Mouse (Mus musculus): ENCODE data around the gene Desi2.
"Not testable (repeated sequence)": the region's sequence is repeated elsewhere in the genome, so short reads cannot be mapped to it uniquely, and the experiment has no call there.

Desi2 gene

DNA sequence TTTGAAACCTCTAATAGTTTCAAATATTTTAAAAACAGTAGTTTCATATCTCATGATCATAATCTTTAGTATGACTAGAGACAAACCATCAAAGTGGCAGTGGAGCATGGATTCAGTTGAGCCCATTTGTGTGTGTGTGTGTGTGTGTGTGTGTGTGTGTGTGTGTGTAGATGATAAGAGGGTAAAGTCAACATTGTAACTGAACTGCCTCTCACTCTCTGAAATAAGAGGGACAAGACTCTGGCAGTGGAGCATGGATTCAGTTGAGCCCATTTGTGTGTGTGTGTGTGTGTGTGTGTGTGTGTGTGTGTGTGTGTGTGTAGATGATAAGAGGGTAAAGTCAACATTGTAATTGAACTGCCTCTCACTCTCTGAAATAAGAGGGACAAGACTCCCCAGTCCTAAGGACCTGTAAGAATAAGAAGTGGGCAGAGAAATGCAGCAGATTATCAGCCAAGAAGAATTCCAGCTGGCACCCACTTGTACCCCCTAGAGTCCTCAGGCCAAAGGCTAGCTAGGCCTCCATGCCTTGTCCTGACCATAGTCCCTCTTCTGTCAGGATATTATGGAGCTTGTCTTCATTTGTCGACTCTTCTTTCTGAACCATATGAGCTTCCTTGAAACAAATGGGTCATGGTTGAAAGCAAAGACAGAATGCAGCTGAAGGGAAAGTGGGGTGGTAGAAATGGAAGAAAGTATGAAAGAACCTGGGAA, 61.0 kb downstream of the Desi2 start:
- Histone ChIP-seq H3K9me3 (ENCODE audit: low read length) (no peaks in the 10 kb centered on the region), H3K36me3 (ENCODE audit: insufficient read depth, low read length) (peaks cover 8% of the 10 kb centered on the region; the same call in 1 of the 2 replicates), H3K4me3 (replicated peaks; ENCODE audit: low read length) (no peak overlapping the region), H3K27me3 (ENCODE audit: insufficient read depth, low read length) (no peaks in the 10 kb centered on the region), H3K4me1 (replicated peaks; ENCODE audit: low read depth, low read length) (no peaks in the 10 kb centered on the region)
- TF ChIP-seq NANOG (IDR thresholded peaks at IDR 0.05; ENCODE audit: borderline replicate concordance, low read length): no peak
- no peak for TF ChIP-seq POU5F1 (IDR thresholded peaks at IDR 0.05; ENCODE audit: borderline replicate concordance, low read length)

DNA sequence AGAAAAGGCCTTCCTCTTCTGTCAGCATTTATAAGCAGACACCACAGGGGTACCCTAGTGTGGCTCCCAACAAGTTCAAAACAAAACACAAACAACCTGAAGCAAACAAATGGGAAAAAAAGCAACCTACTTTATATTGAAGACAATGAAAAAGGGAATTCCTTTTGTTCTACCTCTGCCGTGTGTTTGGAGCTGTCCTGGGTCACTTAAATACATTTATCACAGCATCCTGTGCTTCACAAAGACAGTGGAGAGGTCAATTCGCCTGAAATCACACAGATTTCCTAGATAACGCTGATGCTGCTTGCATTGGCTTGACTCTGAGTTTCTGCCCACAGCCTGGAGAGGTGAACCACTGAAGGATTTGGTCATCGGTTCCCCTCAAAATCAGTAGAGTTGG, 67.4 kb downstream of the Desi2 start:
- Histone ChIP-seq H3K27me3 (ENCODE audit: insufficient read depth, low read length) (no peaks in the 10 kb centered on the region), H3K9me3 (ENCODE audit: low read length) (peaks cover 16% of the 10 kb centered on the region)

DNA sequence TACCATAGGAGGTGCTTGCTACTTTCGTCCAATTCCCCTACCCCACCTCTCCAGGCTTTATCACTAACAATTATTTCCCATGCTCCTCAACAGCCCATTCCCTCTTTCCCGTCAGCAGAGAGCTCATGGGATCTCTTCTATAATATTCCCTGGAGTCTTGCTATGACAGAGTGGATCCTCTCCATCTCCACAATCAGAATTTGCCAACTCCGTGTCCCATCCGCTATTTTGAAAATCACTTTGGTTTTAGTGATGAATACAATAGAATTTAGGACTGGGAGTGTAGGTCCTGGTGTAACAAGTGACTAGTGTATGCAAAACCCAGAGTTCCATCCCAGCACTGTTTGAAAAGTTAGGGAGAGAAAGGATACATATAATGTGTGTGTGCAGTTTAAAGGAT, 69.1 kb downstream of the Desi2 start:
- H3K4me1 ChIP-seq (replicated peaks; ENCODE audit: low read depth, low read length): no peaks in the 10 kb centered on the region
- no peak for TF ChIP-seq POU5F1 (IDR thresholded peaks at IDR 0.05; ENCODE audit: borderline replicate concordance, low read length)
- no peak for TF ChIP-seq NANOG (IDR thresholded peaks at IDR 0.05; ENCODE audit: borderline replicate concordance, low read length)
- TF ChIP-seq CTCF (conservative IDR thresholded peaks at IDR 0.05; ENCODE audit: low read length): no peak
- H3K4me3 ChIP-seq (replicated peaks; ENCODE audit: low read length): no peak overlapping the region
- H3K9me3 ChIP-seq (ENCODE audit: low read length): peaks cover 34% of the 10 kb centered on the region
- H3K27me3 ChIP-seq (ENCODE audit: insufficient read depth, low read length): no peaks in the 10 kb centered on the region
- H3K36me3 ChIP-seq (ENCODE audit: insufficient read depth, low read length): no peaks in the 10 kb centered on the region

More for the DNA sequence above, 67.4 kb downstream of the Desi2 start:
- no peak overlapping the region for H3K4me3 ChIP-seq (replicated peaks; ENCODE audit: low read length)
- no peak for TF ChIP-seq POU5F1 (IDR thresholded peaks at IDR 0.05; ENCODE audit: borderline replicate concordance, low read length)
- no peak for TF ChIP-seq CTCF (conservative IDR thresholded peaks at IDR 0.05; ENCODE audit: low read length)
- TF ChIP-seq NANOG (IDR thresholded peaks at IDR 0.05; ENCODE audit: borderline replicate concordance, low read length): no peak
- peaks cover 7% of the 10 kb centered on the region; the same call in 1 of the 2 replicates for H3K36me3 ChIP-seq (ENCODE audit: insufficient read depth, low read length)
- no peaks in the 10 kb centered on the region for H3K4me1 ChIP-seq (replicated peaks; ENCODE audit: low read depth, low read length)

DNA sequence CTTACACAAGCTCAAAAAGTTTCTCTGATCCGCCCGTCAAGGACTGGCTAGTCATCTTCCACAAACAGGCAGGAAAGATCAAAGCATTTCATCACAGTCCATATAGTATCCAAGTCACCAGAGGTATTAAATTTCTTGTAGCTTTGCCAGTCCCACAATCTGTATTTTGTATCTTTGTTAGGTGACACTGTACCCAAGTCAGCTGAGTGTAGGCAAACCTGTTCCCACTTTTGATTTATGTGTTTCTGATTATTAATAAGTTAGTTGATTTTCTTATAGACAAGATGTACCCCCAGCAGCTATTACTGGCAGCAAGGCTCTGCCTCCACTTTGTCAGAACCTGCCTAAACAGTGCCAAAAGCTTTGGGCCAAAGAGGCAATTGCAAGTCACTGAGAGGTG, 71.6 kb downstream of the Desi2 start:
- no peak for TF ChIP-seq CTCF (conservative IDR thresholded peaks at IDR 0.05; ENCODE audit: low read length)
- no peak for TF ChIP-seq POU5F1 (IDR thresholded peaks at IDR 0.05; ENCODE audit: borderline replicate concordance, low read length)
- TF ChIP-seq NANOG (IDR thresholded peaks at IDR 0.05; ENCODE audit: borderline replicate concordance, low read length): no peak
- H3K4me3 ChIP-seq (replicated peaks; ENCODE audit: low read length): no peak overlapping the region
- no peaks in the 10 kb centered on the region for H3K36me3 ChIP-seq (ENCODE audit: insufficient read depth, low read length)
- H3K4me1 ChIP-seq (replicated peaks; ENCODE audit: low read depth, low read length): no peaks in the 10 kb centered on the region
- H3K9me3 ChIP-seq (ENCODE audit: low read length): peaks cover 53% of the 10 kb centered on the region
- no peaks in the 10 kb centered on the region for H3K27me3 ChIP-seq (ENCODE audit: insufficient read depth, low read length)

DNA sequence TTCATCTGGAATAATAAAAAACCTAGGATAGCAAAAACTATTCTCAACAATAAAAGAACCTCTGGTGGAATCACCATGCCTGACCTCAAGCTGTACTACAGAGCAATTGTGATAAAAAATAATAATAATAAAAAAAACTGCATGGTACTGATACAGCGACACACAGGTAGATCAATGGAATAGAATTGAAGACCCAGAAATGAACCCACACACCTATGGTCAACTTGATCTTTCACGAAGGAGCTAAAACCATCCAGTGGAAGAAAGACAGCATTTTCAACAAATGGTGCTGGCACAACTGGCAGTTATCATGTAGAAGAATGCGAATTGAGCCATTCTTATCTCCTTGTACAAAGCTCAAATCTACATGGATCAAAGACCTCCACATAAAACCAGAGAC, 78.2 kb downstream of the Desi2 start:
- not testable (repeated sequence) for H3K4me3 ChIP-seq (replicated peaks; ENCODE audit: low read length); H3K4me1 ChIP-seq (replicated peaks; ENCODE audit: low read depth, low read length)
- peaks cover 29% of the 10 kb centered on the region for H3K9me3 ChIP-seq (ENCODE audit: low read length)

DNA sequence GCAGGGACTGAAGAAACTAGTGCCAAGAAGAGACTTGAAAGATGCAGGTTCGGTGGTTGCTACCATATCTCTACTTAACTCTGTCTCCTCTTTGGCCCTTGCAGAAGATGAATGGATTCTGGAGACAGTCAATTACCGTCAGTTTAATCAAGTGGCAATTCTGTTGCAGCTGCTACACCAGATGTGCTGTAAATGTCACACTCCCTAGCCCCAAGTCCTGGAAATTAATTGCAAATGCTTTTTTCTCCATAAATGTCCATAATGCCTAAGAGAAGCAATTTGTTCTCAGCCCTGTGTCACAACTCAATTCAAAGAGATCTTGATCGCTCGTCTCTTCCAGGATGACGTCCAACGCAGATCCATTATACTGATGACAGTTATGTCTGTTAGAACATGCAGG, 83.4 kb downstream of the Desi2 start:
- H3K36me3 ChIP-seq (ENCODE audit: insufficient read depth, low read length): no peaks in the 10 kb centered on the region
- H3K4me3 ChIP-seq (replicated peaks; ENCODE audit: low read length): no peak overlapping the region
- peaks cover 9% of the 10 kb centered on the region for H3K27me3 ChIP-seq (ENCODE audit: insufficient read depth, low read length)
- peaks cover 2% of the 10 kb centered on the region for H3K4me1 ChIP-seq (replicated peaks; ENCODE audit: low read depth, low read length)
- peaks cover 23% of the 10 kb centered on the region for H3K9me3 ChIP-seq (ENCODE audit: low read length)
- TF ChIP-seq POU5F1 (IDR thresholded peaks at IDR 0.05; ENCODE audit: borderline replicate concordance, low read length): no peak
- no peak for TF ChIP-seq NANOG (IDR thresholded peaks at IDR 0.05; ENCODE audit: borderline replicate concordance, low read length)
- no peak for TF ChIP-seq CTCF (conservative IDR thresholded peaks at IDR 0.05; ENCODE audit: low read length)

More for the DNA sequence above, 78.2 kb downstream of the Desi2 start:
- not testable (repeated sequence) for H3K27me3 ChIP-seq (ENCODE audit: insufficient read depth, low read length); H3K36me3 ChIP-seq (ENCODE audit: insufficient read depth, low read length)

DNA sequence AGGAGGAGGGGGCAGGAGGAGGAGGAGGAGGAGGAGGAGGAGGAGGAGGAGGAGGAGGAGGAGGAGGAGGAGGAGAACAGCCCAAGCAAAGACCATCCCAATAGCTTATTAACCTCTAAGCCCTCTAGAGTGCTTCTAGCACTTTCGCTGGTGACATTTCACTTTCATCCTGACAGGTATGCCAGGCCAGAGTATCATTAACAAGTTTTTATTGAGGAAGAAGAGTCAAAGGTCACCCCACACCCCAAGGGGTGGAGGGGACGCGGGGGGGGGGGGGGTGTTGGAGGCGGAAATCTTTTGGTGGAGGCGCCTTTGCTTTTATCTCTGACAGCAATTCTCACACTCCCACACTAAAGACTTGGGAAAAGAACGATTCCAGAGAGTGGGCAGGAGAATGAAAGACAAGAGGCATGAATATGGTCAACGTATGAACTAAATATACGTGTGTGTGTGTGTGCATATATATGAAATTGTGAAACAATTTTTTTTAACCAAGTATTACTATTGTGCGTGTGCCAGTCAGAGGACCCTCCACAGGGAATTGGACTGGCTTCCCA, 88.0 kb downstream of the Desi2 start:
- peaks cover 24% of the 10 kb centered on the region for H3K27me3 ChIP-seq (ENCODE audit: insufficient read depth, low read length)
- peaks cover 23% of the 10 kb centered on the region for H3K4me1 ChIP-seq (replicated peaks; ENCODE audit: low read depth, low read length)
- H3K36me3 ChIP-seq (ENCODE audit: insufficient read depth, low read length): no peaks in the 10 kb centered on the region
- no peak for TF ChIP-seq POU5F1 (IDR thresholded peaks at IDR 0.05; ENCODE audit: borderline replicate concordance, low read length)
- TF ChIP-seq CTCF (conservative IDR thresholded peaks at IDR 0.05; ENCODE audit: low read length): no peak
- no peak for TF ChIP-seq NANOG (IDR thresholded peaks at IDR 0.05; ENCODE audit: borderline replicate concordance, low read length)
- peaks cover 23% of the 10 kb centered on the region for H3K9me3 ChIP-seq (ENCODE audit: low read length)
- H3K4me3 ChIP-seq (replicated peaks; ENCODE audit: low read length): peak overlapping the region; percentile 79

DNA sequence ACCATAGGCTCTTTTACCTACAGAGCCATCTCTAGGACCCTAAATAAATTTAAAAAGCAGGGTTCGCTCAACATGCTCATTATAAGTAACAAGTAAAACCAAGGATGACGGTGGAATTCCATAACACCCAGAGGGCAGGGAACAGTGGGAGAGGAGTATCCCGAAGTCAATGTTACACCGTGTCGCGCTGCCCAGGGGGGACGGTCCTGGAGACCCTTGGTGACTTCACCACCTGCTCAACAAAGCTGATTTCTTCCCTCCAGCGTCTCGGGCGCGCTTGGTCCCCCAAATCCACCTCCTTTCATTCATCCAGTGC, 88.5 kb downstream of the Desi2 start:
- peaks cover 23% of the 10 kb centered on the region for H3K9me3 ChIP-seq (ENCODE audit: low read length)
- no peaks in the 10 kb centered on the region for H3K36me3 ChIP-seq (ENCODE audit: insufficient read depth, low read length)
- peak overlapping the region; percentile 79 for H3K4me3 ChIP-seq (replicated peaks; ENCODE audit: low read length)
- H3K27me3 ChIP-seq (ENCODE audit: insufficient read depth, low read length): peaks cover 24% of the 10 kb centered on the region
- no peak for TF ChIP-seq POU5F1 (IDR thresholded peaks at IDR 0.05; ENCODE audit: borderline replicate concordance, low read length)
- no peak for TF ChIP-seq NANOG (IDR thresholded peaks at IDR 0.05; ENCODE audit: borderline replicate concordance, low read length)
- TF ChIP-seq CTCF (conservative IDR thresholded peaks at IDR 0.05; ENCODE audit: low read length): no peak
- H3K4me1 ChIP-seq (replicated peaks; ENCODE audit: low read depth, low read length): peaks cover 23% of the 10 kb centered on the region

Data from E14TG2a.4 (cell line).